Mouse (Mus musculus): ENCODE results near the gene Gm20388.

- no peak for TF ChIP-seq ZNF384 (IDR thresholded peaks at IDR 0.05; ENCODE audit: low read depth, low read length)
- no peak for TF ChIP-seq HCFC1 (IDR thresholded peaks at IDR 0.05; ENCODE audit: borderline replicate concordance, insufficient read depth, low read length)
- TF ChIP-seq CHD2 (IDR thresholded peaks at IDR 0.05; ENCODE audit: low read depth, low read length) = no peak
Observed at GRCm38 (mm10) chr8:122511552-122511951, 2600.9 kb downstream of the Gm20388 start.
